19 mouse cellular contexts compared by ENCODE assay signal in genomic region chr10:30002950-30003636, GRCm38 (mm10).
DNase-seq lines count a peak whose midpoint lies in the region; ATAC-seq lines count a peak whose summit lies in the region.
"Had no signal": no experiment of that assay in that cellular context is flagged by ENCODE, and none has a peak within 500 bp of the region (broad histone marks: within the 10 kb centered on the region; RNA-seq: fewer than 3 reads in every experiment).

No protein-coding gene starts in this region.

- H3K27ac ChIP-seq in embryonic facial prominence, embryonic 14.5 days (replicated peaks; ENCODE audit: low read depth, low read length): no peak overlapping the region
- no peak overlapping the region for H3K27ac ChIP-seq in embryonic facial prominence, embryonic 10.5 days (replicated peaks)
- no peak overlapping the region; the same call in 1 of the 2 replicates for H3K27ac ChIP-seq in kidney, embryonic 15.5 days
- H3K27ac ChIP-seq: embryonic facial prominence, embryonic 13.5 days; forebrain, embryonic 15.5 days; hindbrain, embryonic 14.5 days; layer of hippocampus, adult 2 months; liver, embryonic 14.5 days; macrophage had no signal

- H3K4me2 ChIP-seq in embryonic facial prominence, embryonic 14.5 days (ENCODE audit: low read depth, low read length): no peak overlapping the region
- H3K4me2 ChIP-seq in kidney, embryonic 15.5 days: no peak overlapping the region
- H3K4me2 ChIP-seq: embryonic facial prominence, embryonic 13.5 days; forebrain, embryonic 15.5 days; hindbrain, embryonic 14.5 days had no signal

- H3K9ac ChIP-seq in embryonic facial prominence, embryonic 14.5 days (ENCODE audit: low read depth, low read length): no peak overlapping the region
- no peak overlapping the region for H3K9ac ChIP-seq in kidney, embryonic 15.5 days
- H3K9ac ChIP-seq: embryonic facial prominence, embryonic 13.5 days; forebrain, embryonic 15.5 days; hindbrain, embryonic 14.5 days; liver, embryonic 14.5 days had no signal

- no peaks in the 10 kb centered on the region for H3K36me3 ChIP-seq in embryonic facial prominence, embryonic 14.5 days (ENCODE audit: control insufficient read depth, insufficient read depth, low read length)
- H3K36me3 ChIP-seq in embryonic facial prominence, embryonic 10.5 days (replicated peaks): no peaks in the 10 kb centered on the region
- H3K36me3 ChIP-seq in kidney, embryonic 15.5 days: no peaks in the 10 kb centered on the region
- H3K36me3 ChIP-seq: embryonic facial prominence, embryonic 13.5 days; forebrain, embryonic 15.5 days; G1E had no signal

- peak; percentile 10 for DNase-seq in embryonic facial prominence, embryonic 14.5 days (ENCODE audit: low spot score)
- no peak for DNase-seq in embryonic facial prominence, embryonic 10.5 days (ENCODE audit: low spot score)
- DNase-seq in kidney, adult 8-10 months: no peak
- DNase-seq in 3T3-L1 (ENCODE audit: low read depth, low spot score): peak; percentile 59
- DNase-seq in gonadal fat pad, adult 2 months (ENCODE audit: low read depth): peak; percentile 34
- no peak for DNase-seq in left cerebral cortex, postnatal 10 days (ENCODE audit: extremely low spot score in 1 of 2, low spot score in 2 of 2)
- no peak for DNase-seq in layer of hippocampus, adult 9-11 months
- DNase-seq: cerebellum, postnatal 36 days; gastrocnemius, postnatal 14 days; right cerebral cortex, adult 18-20 months had no signal

- no peak overlapping the region for H3K4me3 ChIP-seq in embryonic facial prominence, embryonic 14.5 days (ENCODE audit: low read depth, low read length)
- H3K4me3 ChIP-seq in embryonic facial prominence, embryonic 10.5 days: no peak overlapping the region
- no peak overlapping the region for H3K4me3 ChIP-seq in kidney, embryonic 15.5 days (replicated peaks)
- H3K4me3 ChIP-seq: embryonic facial prominence, embryonic 13.5 days; forebrain, embryonic 15.5 days; layer of hippocampus, adult 2 months had no signal

- no peaks in the 10 kb centered on the region for H3K27me3 ChIP-seq in embryonic facial prominence, embryonic 14.5 days (replicated peaks; ENCODE audit: control insufficient read depth, insufficient read depth, low read length)
- H3K27me3 ChIP-seq in embryonic facial prominence, embryonic 10.5 days (replicated peaks; ENCODE audit: low read depth, poor library complexity, severe bottlenecking): no peaks in the 10 kb centered on the region
- H3K27me3 ChIP-seq in kidney, embryonic 15.5 days: no peaks in the 10 kb centered on the region
- H3K27me3 ChIP-seq: embryonic facial prominence, embryonic 13.5 days; forebrain, embryonic 15.5 days had no signal

- intact Hi-C loops in left cerebral cortex, postnatal 10 days (cut with DNase I): no loop called here

- ATAC-seq in embryonic facial prominence, embryonic 14.5 days (ENCODE audit: low read depth): no peak
- ATAC-seq in kidney, embryonic 15.5 days (replicated peaks; ENCODE audit: low FRiP score): peak; percentile 89
- ATAC-seq: forebrain, embryonic 15.5 days; midbrain, embryonic 16.5 days had no signal

- H3K4me1 ChIP-seq in embryonic facial prominence, embryonic 14.5 days (ENCODE audit: control insufficient read depth, insufficient read depth, low read length): no peaks in the 10 kb centered on the region
- no peaks in the 10 kb centered on the region for H3K4me1 ChIP-seq in embryonic facial prominence, embryonic 10.5 days
- no peaks in the 10 kb centered on the region for H3K4me1 ChIP-seq in kidney, embryonic 15.5 days
- H3K4me1 ChIP-seq: embryonic facial prominence, embryonic 13.5 days; forebrain, embryonic 15.5 days had no signal

- 59% methylated on average over 6 of the region's 6 CpGs for WGBS in embryonic facial prominence, embryonic 14.5 days
- 87% methylated on average over 6 of the region's 6 CpGs for WGBS in embryonic facial prominence, embryonic 10.5 days
- 31% methylated on average over 6 of the region's 6 CpGs for WGBS in kidney, embryonic 15.5 days

- no peaks in the 10 kb centered on the region for H3K9me3 ChIP-seq in embryonic facial prominence, embryonic 14.5 days (ENCODE audit: control insufficient read depth, low read length)
- no peaks in the 10 kb centered on the region for H3K9me3 ChIP-seq in embryonic facial prominence, embryonic 10.5 days
- H3K9me3 ChIP-seq in kidney, embryonic 15.5 days (replicated peaks): no peaks in the 10 kb centered on the region
- H3K9me3 ChIP-seq: embryonic facial prominence, embryonic 13.5 days; forebrain, embryonic 15.5 days; G1E had no signal

Comparison
In these comparisons a context has a peak if more than half of its experiments do, and no peak if none do; other contexts are left out.
1. DNase-seq: peak in embryonic facial prominence, embryonic 14.5 days (single experiment), 3T3-L1 (single experiment) and gonadal fat pad, adult 2 months (single experiment); none in embryonic facial prominence, embryonic 10.5 days (single experiment), kidney, adult 8-10 months (0 of 2), left cerebral cortex, postnatal 10 days (0 of 2) and layer of hippocampus, adult 9-11 months (single experiment).